Mouse (Mus musculus) Patski (cell line): Measurements from ENCODE around the gene Clec2l. TPM values are rescaled to one million over a fixed set of nuclear protein-coding genes. Genes with fewer than 3 reads are reported as not detected.
"Not testable (repeated sequence)": the region's sequence is repeated elsewhere in the genome, so short reads cannot be mapped to it uniquely, and the experiment has no call there.

Experiments
- ATAC-seq: fragments of 100-300 bp; one replicate; pipeline ENCODE4 v1.8.0; 2021
- CTCF ChIA-PET: fragments of 350-600 bp; sonication (Branson Sonifier 250); formaldehyde crosslinking; loops from one replicate; lab custom pipeline; 2022; ENCODE audit warnings: inconsistent platforms; lab: Charles Lee
- POLR2A ChIA-PET: fragments of 350-600 bp; sonication (Branson Sonifier 250); formaldehyde crosslinking; loops from one replicate; lab custom pipeline; 2022; ENCODE audit warnings: antibody characterized with exemption, inconsistent platforms; lab: Charles Lee
- DNase-seq: peaks from one replicate; pipeline ENCODE4 v3.0.0-alpha.2; 2011; ENCODE audit warnings: low read depth, low spot score
- H3K27me3 ChIP-seq: fragments of 371-371 bp; one replicate; pipeline ENCODE4 v1.5.1; 2021
- CTCF ChIP-seq: fragments of 100-300 bp; IDR thresholded peaks from one replicate; pipeline ENCODE4 v1.5.1; 2021
- in situ Hi-C: fragments of 300-500 bp; cut with MboI; formaldehyde crosslinking; loops from 3 replicates; pipeline ENCODE4 v1.11.1; 2018; ENCODE audit warnings: low pct_unique_long_range_greater_than_20kb, mixed read lengths
- polyA plus RNA-seq: library from polyadenylated mRNA; unstranded; gene quantifications from one replicate; pipeline ENCODE4 v1.2.3, GENCODE M21; 2021

The Clec2l gene
- polyA plus RNA-seq, 1 experiment from 2014 or later: 7.6 TPM

DNA sequence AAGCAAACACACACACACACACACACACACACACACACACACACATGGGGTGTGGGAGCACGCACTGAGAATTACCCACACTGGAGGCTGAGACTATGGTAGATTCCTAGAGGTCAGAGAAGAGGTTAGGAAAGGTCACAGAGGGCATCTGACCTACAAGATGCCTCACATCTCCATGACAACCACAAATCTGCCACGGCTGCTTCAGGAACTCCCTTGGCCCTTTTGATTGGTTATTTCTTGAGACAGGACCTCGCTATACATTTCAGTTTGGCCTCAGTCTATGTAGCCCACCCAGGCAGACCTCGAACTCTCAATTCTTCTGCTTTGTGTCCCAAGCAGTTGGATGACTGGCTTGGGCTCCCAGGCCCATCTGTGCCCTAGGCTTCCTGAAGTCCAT lies 1.2 kb upstream of the Clec2l start:
- no peaks in the 10 kb centered on the region for H3K27me3 ChIP-seq
- CTCF ChIA-PET: interaction anchor here (1.5 kb wide), 1 partner anchor 11 kb away, joined by 6 read pairs; no protein-coding TSS in a partner anchor
- in situ Hi-C loops: no loop called here
- no peak for DNase-seq
- POLR2A ChIA-PET: no interaction called here
- ATAC-seq: no peak
- no peak for TF ChIP-seq CTCF

DNA sequence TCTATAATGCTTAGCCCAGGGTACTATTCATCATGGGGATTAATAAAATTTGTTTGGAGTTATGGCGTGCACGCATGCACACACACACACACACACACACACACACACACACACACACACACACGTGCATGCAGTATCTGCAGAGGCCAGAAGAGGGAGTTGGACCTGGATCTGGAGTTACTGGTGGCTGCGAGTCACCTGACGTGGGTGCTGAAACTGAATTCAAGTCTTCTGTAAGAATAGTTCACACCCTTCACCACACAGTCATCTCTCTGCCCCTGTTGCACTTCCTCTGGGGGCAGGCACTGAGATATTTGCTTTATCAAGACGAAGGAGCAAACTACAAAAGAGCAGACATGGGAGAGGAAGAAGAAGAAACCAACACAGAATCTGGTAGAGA lies 6.7 kb downstream of the Clec2l start:
- DNase-seq (no peak), ATAC-seq (no peak)
- in situ Hi-C loops: no loop called here
- CTCF ChIA-PET: no interaction called here
- no peak for TF ChIP-seq CTCF
- no peaks in the 10 kb centered on the region for H3K27me3 ChIP-seq
- POLR2A ChIA-PET: no interaction called here

DNA sequence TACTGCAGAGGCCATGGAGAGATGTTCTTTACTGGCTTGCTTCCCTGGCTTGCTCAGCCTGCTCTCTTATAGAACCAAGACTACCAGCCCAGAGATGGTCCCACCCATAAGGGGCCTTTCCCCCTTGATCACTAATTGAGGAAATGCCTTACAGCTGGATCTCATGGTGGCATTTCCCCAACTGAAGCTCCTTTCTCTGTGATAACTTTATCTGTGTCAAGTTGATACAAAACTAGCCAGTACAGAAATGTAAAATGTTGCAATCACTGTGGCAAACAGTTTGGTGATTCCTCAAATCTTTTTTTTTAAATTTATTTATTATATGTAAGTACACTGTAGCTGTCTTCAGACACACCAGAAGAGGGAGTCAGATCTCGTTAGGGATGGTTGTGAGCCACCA lies 7.6 kb downstream of the Clec2l start:
- H3K27me3 ChIP-seq, CTCF ChIA-PET, in situ Hi-C loops, POLR2A ChIA-PET, ATAC-seq, DNase-seq: not testable (repeated sequence)

DNA sequence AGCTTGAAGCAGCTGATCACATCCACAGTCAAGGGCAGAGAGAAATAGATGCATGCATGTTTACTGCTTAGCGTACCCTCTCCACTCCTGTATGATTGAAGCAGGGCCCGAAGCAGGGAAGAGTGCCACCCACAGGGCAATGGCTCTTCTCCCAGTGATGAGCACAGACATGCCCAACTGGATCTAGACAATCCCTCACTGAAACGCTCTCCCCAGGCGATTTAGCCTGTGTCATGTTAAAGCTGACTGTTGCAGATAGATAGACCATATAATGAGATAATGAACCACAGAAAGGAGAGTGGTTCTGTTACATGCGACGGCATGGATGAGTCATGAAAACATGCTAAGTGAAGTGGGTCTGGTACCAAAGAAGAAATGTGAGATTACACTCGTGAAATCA lies 8.4 kb downstream of the Clec2l start:
- no peak for TF ChIP-seq CTCF
- CTCF ChIA-PET: no interaction called here
- H3K27me3 ChIP-seq: no peaks in the 10 kb centered on the region
- no peak for DNase-seq
- in situ Hi-C loops: no loop called here
- no peak for ATAC-seq
- POLR2A ChIA-PET: interaction anchor here (0.6 kb wide), 1 partner anchor 172 kb away, joined by 3 read pairs; no protein-coding TSS in a partner anchor

DNA sequence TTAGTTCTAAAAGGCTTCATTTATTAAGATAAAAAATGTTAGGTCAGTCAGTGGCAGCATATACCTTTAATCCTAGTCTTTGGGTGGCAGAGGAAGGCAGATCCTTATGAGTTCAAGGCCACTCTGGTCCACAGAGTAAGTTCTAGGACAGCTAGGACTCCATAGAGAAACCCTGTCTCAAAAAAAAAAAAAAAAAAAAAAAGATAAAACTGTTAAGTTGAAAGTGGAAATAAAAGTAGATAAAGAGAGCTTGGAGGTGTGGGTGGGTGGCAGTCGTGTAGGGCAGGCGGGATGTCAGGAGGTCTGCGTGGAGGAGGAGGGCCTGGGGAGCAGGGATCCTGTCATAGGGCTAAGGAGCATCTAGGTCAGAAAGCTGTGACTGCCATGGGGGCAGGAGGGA lies 9.1 kb downstream of the Clec2l start:
- ChIA-PET CTCF (no interaction called here), POLR2A (interaction anchor here (0.9 kb wide), 1 partner anchor 71 kb away, joined by 7 read pairs; no protein-coding TSS in a partner anchor)
- no peak for ATAC-seq
- DNase-seq: no peak
- no peak for TF ChIP-seq CTCF
- in situ Hi-C loops: no loop called here
- H3K27me3 ChIP-seq: no peaks in the 10 kb centered on the region

DNA sequence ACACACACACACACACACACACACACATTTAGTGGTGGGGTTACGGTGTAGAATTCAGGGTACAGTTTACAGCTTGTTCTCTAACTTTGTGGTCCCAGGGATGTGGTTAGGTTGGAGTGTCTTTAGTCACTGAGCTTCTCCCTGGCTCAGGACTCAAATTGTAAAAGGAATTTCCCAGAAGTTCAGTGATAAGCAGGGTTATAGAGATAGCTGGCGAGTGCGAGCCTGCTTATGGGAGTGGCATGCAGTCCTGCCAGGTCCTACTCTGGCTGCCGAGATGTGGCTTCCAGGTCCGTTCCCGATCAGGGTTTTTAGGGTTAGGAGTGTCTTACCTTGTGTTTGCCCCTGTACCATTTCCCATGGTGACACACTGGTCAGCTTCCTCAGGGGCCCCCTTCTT lies 13.3 kb downstream of the Clec2l start:
- CTCF ChIA-PET: interaction anchor here (0.8 to 1.1 kb wide), 2 partner anchors 13 to 69 kb away, joined by 3 read pairs; no protein-coding TSS in a partner anchor
- TF ChIP-seq CTCF: no peak
- H3K27me3 ChIP-seq: no peaks in the 10 kb centered on the region
- DNase-seq (no peak), ATAC-seq (no peak)
- POLR2A ChIA-PET: no interaction called here
- in situ Hi-C loops: no loop called here

DNA sequence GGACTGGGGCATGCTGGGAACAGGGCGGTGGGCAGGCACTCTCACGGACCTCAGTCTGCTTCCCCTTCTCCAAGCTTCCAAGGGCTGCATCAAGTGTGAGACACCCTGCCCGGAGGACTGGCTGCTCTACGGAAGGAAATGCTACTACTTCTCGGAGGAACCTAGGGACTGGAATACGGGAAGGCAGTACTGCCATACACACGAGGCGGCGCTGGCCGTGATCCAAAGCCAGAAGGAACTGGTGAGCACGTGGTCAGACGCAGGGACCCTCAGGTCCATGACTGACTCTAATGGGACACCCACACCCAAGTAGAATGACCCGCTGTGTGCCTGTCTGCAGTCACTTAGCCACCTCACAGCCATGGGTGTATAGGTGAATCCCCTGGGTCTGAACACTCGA lies 13.9 kb downstream of the Clec2l start:
- POLR2A ChIA-PET: no interaction called here
- in situ Hi-C loops: no loop called here
- CTCF ChIA-PET: interaction anchor here (1.1 to 1.8 kb wide), 2 partner anchors 16 to 69 kb away, joined by 3 to 6 read pairs; no protein-coding TSS in a partner anchor
- H3K27me3 ChIP-seq: no peaks in the 10 kb centered on the region
- ATAC-seq (no peak), DNase-seq (no peak)
- no peak for TF ChIP-seq CTCF

DNA sequence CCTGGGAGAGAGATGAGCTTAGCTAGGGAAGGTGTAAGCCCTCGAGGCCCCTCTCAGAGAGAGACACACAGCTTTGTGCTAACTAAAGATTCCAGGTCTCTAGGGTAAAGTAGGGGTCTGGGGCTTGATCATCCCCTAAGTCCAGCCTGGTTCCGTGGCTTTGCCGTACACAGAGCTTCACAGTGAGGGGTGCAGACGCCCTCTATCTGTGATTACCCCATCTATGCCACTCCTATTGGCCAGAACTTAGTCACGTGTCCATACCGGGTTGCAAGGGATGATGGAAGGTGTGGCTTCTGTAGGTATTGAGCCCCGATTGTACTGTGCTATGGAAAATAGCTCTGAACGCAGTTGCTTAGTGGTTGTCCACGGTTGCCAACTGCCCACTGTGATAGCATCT lies 14.8 kb downstream of the Clec2l start:
- ChIA-PET POLR2A (no interaction called here), CTCF (interaction anchor here (1.3 to 1.8 kb wide), 2 partner anchors 15 to 27 kb away, joined by 3 to 6 read pairs; no protein-coding TSS in a partner anchor)
- in situ Hi-C loops: no loop called here
- ATAC-seq (no peak), DNase-seq (no peak)
- no peak for TF ChIP-seq CTCF
- no peaks in the 10 kb centered on the region for H3K27me3 ChIP-seq

DNA sequence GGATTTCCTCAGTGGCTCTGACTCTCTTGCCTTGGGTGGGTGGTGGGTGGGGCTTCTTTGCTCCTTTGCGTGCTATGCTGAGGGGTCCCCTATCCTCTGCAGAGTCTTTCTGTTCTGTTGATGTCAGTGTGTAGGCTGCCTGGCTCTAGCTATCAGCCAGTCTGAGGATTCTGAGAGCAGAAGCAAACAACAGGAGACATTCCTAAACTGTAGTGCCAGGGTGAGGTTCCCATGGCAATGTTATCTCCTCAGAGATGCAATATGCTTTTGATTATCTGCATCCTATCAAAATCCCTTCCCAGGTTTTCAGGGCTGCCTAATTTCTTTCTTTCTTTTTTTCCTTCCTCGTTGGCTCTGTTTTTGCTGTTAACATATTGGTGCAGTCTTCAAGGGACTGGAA lies 19.7 kb downstream of the Clec2l start:
- in situ Hi-C loops: no loop called here
- no peaks in the 10 kb centered on the region for H3K27me3 ChIP-seq
- no peak for TF ChIP-seq CTCF
- ATAC-seq (no peak), DNase-seq (no peak)
- ChIA-PET CTCF (no interaction called here), POLR2A (no interaction called here)

DNA sequence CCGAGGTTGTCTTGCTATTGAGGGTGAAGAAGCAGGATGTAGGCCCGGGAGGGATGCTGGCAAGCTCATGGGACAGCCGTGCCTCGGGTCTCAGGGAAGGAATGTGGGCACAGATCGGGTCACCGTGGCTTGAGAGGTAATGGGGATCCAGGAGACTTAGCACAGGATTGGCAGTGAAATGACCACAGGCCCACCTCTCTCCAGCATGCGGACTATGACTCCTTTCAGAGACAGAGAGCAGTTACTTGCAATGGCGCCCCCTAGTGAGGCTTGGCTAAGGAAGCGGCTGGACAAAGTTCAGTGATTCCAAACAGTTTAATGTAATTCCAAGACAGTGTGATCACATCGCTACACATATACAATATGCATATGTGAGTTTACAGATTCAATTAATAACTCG lies 24.3 kb downstream of the Clec2l start:
- DNase-seq (no peak), ATAC-seq (no peak)
- ChIA-PET CTCF (interaction anchor here (1.2 to 3.1 kb wide), 6 partner anchors 8 to 63 kb away, joined by 3 to 18 read pairs (median 4); no protein-coding TSS in a partner anchor), POLR2A (no interaction called here)
- in situ Hi-C loops: loop anchor here (5.0 kb wide), 2 partner anchors 40 to 85 kb away; no protein-coding TSS in a partner anchor
- no peak for TF ChIP-seq CTCF
- H3K27me3 ChIP-seq: no peaks in the 10 kb centered on the region

DNA sequence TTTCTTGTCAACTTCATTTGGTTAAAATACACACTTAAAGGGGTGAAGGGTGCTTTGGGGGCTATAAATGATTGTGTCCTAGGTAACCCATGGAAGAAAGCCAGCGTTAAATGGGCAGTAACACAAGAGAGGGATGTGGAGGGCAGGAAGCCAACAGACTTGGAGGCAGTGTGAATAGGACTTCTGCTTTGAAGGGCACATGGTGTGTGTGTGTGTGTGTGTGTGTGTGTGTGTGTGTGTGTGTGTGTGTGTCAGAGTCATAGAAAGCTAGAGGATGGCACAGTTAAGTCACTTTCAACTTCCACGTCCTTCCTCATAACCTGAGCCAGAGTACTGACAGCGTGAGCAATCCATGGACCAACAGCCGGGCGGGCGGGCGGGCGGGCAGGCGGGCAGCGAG lies 26.0 kb downstream of the Clec2l start:
- no peak for TF ChIP-seq CTCF
- ChIA-PET CTCF (interaction anchor here (3.1 kb wide), 1 partner anchor 39 kb away, joined by 18 read pairs; no protein-coding TSS in a partner anchor), POLR2A (no interaction called here)
- ATAC-seq (no peak), DNase-seq (no peak)
- in situ Hi-C loops: loop anchor here (5.0 kb wide), 2 partner anchors 42 to 87 kb away; no protein-coding TSS in a partner anchor
- H3K27me3 ChIP-seq: no peaks in the 10 kb centered on the region
